39 mouse cellular contexts compared by ENCODE assay signal in genomic region chr9:40652757-40653156, GRCm38 (mm10). TPM values are rescaled to one million over a fixed set of nuclear protein-coding genes. Genes with fewer than 3 reads are reported as not detected.
DNase-seq lines count a peak whose midpoint lies in the region; ATAC-seq and TF ChIP-seq lines count a peak whose summit lies in the region.
"Had no signal": no experiment of that assay in that cellular context is flagged by ENCODE, and none has a peak within 500 bp of the region (broad histone marks: within the 10 kb centered on the region; RNA-seq: fewer than 3 reads in every experiment).

No protein-coding gene starts in this region.

- no peak overlapping the region for H3K27ac ChIP-seq in intestine, embryonic 14.5 days (ENCODE audit: low read depth)
- no peak overlapping the region for H3K27ac ChIP-seq in intestine, postnatal 0 days (ENCODE audit: low read depth, low read length)
- H3K27ac ChIP-seq in liver, embryonic 12.5 days = no peak overlapping the region
- 0 out of 2 replicates have a peak overlapping the region, but pooled peaks have one; percentile 54 for H3K27ac ChIP-seq in embryonic facial prominence, embryonic 10.5 days (replicated peaks)
- H3K27ac ChIP-seq: embryonic facial prominence, embryonic 13.5 days; forebrain, embryonic 10.5 days; forebrain, embryonic 15.5 days; gastrocnemius, adult 2 months; heart, embryonic 15.5 days; hindbrain, embryonic 15.5 days; limb, embryonic 12.5 days; liver, embryonic 13.5 days; stomach, postnatal 0 days had no signal

- H3K9ac ChIP-seq in intestine, embryonic 14.5 days (ENCODE audit: low read length) = no peak overlapping the region
- H3K9ac ChIP-seq in intestine, postnatal 0 days (ENCODE audit: low read depth, low read length) = no peak overlapping the region
- no peak overlapping the region for H3K9ac ChIP-seq in liver, embryonic 12.5 days
- H3K9ac ChIP-seq: embryonic facial prominence, embryonic 13.5 days; forebrain, embryonic 15.5 days; heart, embryonic 15.5 days; hindbrain, embryonic 15.5 days; limb, embryonic 12.5 days; liver, embryonic 13.5 days had no signal

- no peak for TF ChIP-seq CTCF in intestine, postnatal 0 days (IDR thresholded peaks at IDR 0.05; ENCODE audit: low read depth)

- ATAC-seq in intestine, embryonic 14.5 days (replicated peaks; ENCODE audit: low FRiP score, low TSS enrichment, low read depth) = 0 out of 2 replicates have a peak, but pooled peaks have one; percentile 55
- ATAC-seq in intestine, postnatal 0 days = no peak
- ATAC-seq in liver, embryonic 12.5 days = no peak
- peak; percentile 66 for ATAC-seq in megakaryocyte progenitor cell, adult 5-6 weeks (replicated peaks; ENCODE audit: poor library complexity)
- ATAC-seq: forebrain, embryonic 15.5 days; inflammation-experienced regulatory T-cells, adult 6 months; midbrain, embryonic 16.5 days had no signal

- H3K9me3 ChIP-seq in intestine, embryonic 14.5 days (ENCODE audit: control insufficient read depth, low read length) = no peaks in the 10 kb centered on the region
- H3K9me3 ChIP-seq in intestine, postnatal 0 days (ENCODE audit: control insufficient read depth) = no peaks in the 10 kb centered on the region
- no peaks in the 10 kb centered on the region for H3K9me3 ChIP-seq in liver, embryonic 12.5 days (replicated peaks)
- H3K9me3 ChIP-seq in embryonic facial prominence, embryonic 10.5 days = no peaks in the 10 kb centered on the region
- H3K9me3 ChIP-seq: embryonic facial prominence, embryonic 13.5 days; forebrain, embryonic 10.5 days; forebrain, embryonic 15.5 days; heart, embryonic 15.5 days; hindbrain, embryonic 15.5 days; limb, embryonic 12.5 days; liver, embryonic 13.5 days had no signal

- 0 out of 2 replicates have a peak, but pooled peaks cover 3% of the 10 kb centered on the region for H3K4me1 ChIP-seq in intestine, embryonic 14.5 days (replicated peaks; ENCODE audit: control insufficient read depth, insufficient read depth, low read length)
- H3K4me1 ChIP-seq in intestine, postnatal 0 days (replicated peaks; ENCODE audit: control insufficient read depth, insufficient read depth, low read length) = no peaks in the 10 kb centered on the region
- H3K4me1 ChIP-seq in liver, embryonic 12.5 days = peaks cover 4% of the 10 kb centered on the region; the same call in 1 of the 2 replicates
- peaks cover 4% of the 10 kb centered on the region for H3K4me1 ChIP-seq in embryonic facial prominence, embryonic 10.5 days
- H3K4me1 ChIP-seq: forebrain, embryonic 15.5 days; heart, embryonic 15.5 days; hindbrain, embryonic 15.5 days; liver, embryonic 13.5 days had no signal

- no peak overlapping the region for H3K4me2 ChIP-seq in intestine, embryonic 14.5 days (ENCODE audit: low read length)
- no peak overlapping the region for H3K4me2 ChIP-seq in intestine, postnatal 0 days (replicated peaks; ENCODE audit: low read depth)
- H3K4me2 ChIP-seq in liver, embryonic 12.5 days = no peak overlapping the region
- H3K4me2 ChIP-seq: embryonic facial prominence, embryonic 13.5 days; forebrain, embryonic 15.5 days; heart, embryonic 15.5 days; hindbrain, embryonic 15.5 days; limb, embryonic 12.5 days; liver, embryonic 13.5 days; midbrain, embryonic 11.5 days had no signal

- 38% methylated on average over 9 of the region's 9 CpGs for WGBS in intestine, embryonic 14.5 days
- WGBS in intestine, postnatal 0 days = 46% methylated on average over 9 of the region's 9 CpGs
- 23% methylated on average over 9 of the region's 9 CpGs for WGBS in liver, embryonic 12.5 days (ENCODE audit: insufficient replicate concordance)
- 52% methylated on average over 9 of the region's 9 CpGs for WGBS in embryonic facial prominence, embryonic 10.5 days

- H3K4me3 ChIP-seq in intestine, embryonic 14.5 days (ENCODE audit: low read depth, low read length) = no peak overlapping the region
- no peak overlapping the region for H3K4me3 ChIP-seq in intestine, postnatal 0 days (ENCODE audit: low read depth, low read length)
- H3K4me3 ChIP-seq in liver, embryonic 12.5 days = no peak overlapping the region
- H3K4me3 ChIP-seq in embryonic facial prominence, embryonic 10.5 days = no peak overlapping the region
- H3K4me3 ChIP-seq: embryonic facial prominence, embryonic 13.5 days; forebrain, embryonic 10.5 days; forebrain, embryonic 15.5 days; gastrocnemius, adult 2 months; heart, embryonic 15.5 days; hindbrain, embryonic 15.5 days; limb, embryonic 12.5 days; liver, embryonic 13.5 days had no signal

- no peaks in the 10 kb centered on the region for H3K27me3 ChIP-seq in intestine, embryonic 14.5 days (replicated peaks; ENCODE audit: control insufficient read depth, insufficient read depth, low read length)
- no peaks in the 10 kb centered on the region for H3K27me3 ChIP-seq in intestine, postnatal 0 days (replicated peaks; ENCODE audit: control insufficient read depth, insufficient read depth, low read length)
- H3K27me3 ChIP-seq in liver, embryonic 12.5 days (replicated peaks) = no peaks in the 10 kb centered on the region
- H3K27me3 ChIP-seq in embryonic facial prominence, embryonic 10.5 days (replicated peaks; ENCODE audit: low read depth, poor library complexity, severe bottlenecking) = no peaks in the 10 kb centered on the region
- H3K27me3 ChIP-seq: embryonic facial prominence, embryonic 13.5 days; forebrain, embryonic 15.5 days; heart, embryonic 15.5 days; hindbrain, embryonic 15.5 days; limb, embryonic 12.5 days; liver, embryonic 13.5 days had no signal

- H3K36me3 ChIP-seq in intestine, embryonic 14.5 days (ENCODE audit: control insufficient read depth, insufficient read depth, low read length) = no peaks in the 10 kb centered on the region
- H3K36me3 ChIP-seq in intestine, postnatal 0 days (ENCODE audit: control insufficient read depth, insufficient read depth) = no peaks in the 10 kb centered on the region
- no peaks in the 10 kb centered on the region for H3K36me3 ChIP-seq in liver, embryonic 12.5 days
- H3K36me3 ChIP-seq in embryonic facial prominence, embryonic 10.5 days (replicated peaks) = no peaks in the 10 kb centered on the region
- H3K36me3 ChIP-seq: embryonic facial prominence, embryonic 13.5 days; forebrain, embryonic 10.5 days; forebrain, embryonic 15.5 days; heart, embryonic 15.5 days; hindbrain, embryonic 15.5 days; limb, embryonic 12.5 days; liver, embryonic 13.5 days had no signal

- no peak for DNase-seq in intestine, embryonic 14.5 days (ENCODE audit: low spot score)
- DNase-seq in liver = peak; percentile 28
- DNase-seq in embryonic facial prominence, embryonic 10.5 days (ENCODE audit: low spot score) = peak; percentile 23
- no peak for DNase-seq in frontal cortex, adult 2 months (ENCODE audit: extremely low spot score in 1 of 2, low spot score in 1 of 2)
- DNase-seq: adrenal gland, adult 8-10 months; cerebellum, adult 2 months; cerebellum, postnatal 36 days; embryo, embryonic 11 days; gastrocnemius, adult 2 months; gastrocnemius, postnatal 36 days; heart, postnatal 36 days; kidney, postnatal 14 days; layer of hippocampus, adult 9-11 months; liver, embryonic 13.5 days; lung, adult 2 months; lung, postnatal 10 days; right cerebral cortex, adult 18-20 months; spleen, adult 18-20 months; thymus, adult 2 months; thymus, postnatal 36 days had no signal

RNA-seq across cellular contexts. Expression of gene Gm21915, which starts 17.7 kb away (rescaled TPM):
- not detected in 2 replicates for polyA plus RNA-seq in intestine, embryonic 14.5 days (2014; fragmentation: Nextera tagmentation; extraction: Ambion mirVana)
- not detected in 2 replicates for polyA plus RNA-seq in intestine, postnatal 0 days (2015; fragmentation: Nextera tagmentation; extraction: Ambion mirVana)
- not detected in 2 replicates for polyA plus RNA-seq in liver, embryonic 12.5 days (2016; fragmentation: Nextera tagmentation; extraction: Ambion mirVana)
- polyA plus RNA-seq in embryonic facial prominence, embryonic 10.5 days (2016; fragmentation: Nextera tagmentation; extraction: Ambion mirVana) = not detected in 2 replicates
- total RNA-seq in megakaryocyte progenitor cell, adult 5-6 weeks (2015) = not detected in 2 replicates
- not detected in 2 replicates for total RNA-seq in megakaryocyte progenitor cell, adult 5-6 weeks (2017)
- not detected in 2 replicates for polyA plus RNA-seq in frontal cortex, adult 2 months (2012; rRNA removed)
- total RNA-seq: adrenal gland, adult 8-10 months; adrenal gland, postnatal 4 days; gastrocnemius, adult 2 months; gastrocnemius, postnatal 36 days; heart, adult 8-10 months; heart, postnatal 36 days; left cerebral cortex, postnatal 10 days; megakaryocyte, adult 5-6 weeks; neutrophil, adult 5-6 weeks had no signal
- polyA plus RNA-seq: cerebellum, adult 2 months; embryonic facial prominence, embryonic 13.5 days; forebrain, embryonic 10.5 days; forebrain, embryonic 15.5 days; heart, embryonic 15.5 days; hindbrain, embryonic 15.5 days; inflammation-experienced regulatory T-cells, adult 6 months; limb, embryonic 12.5 days; liver, embryonic 13.5 days; lung, adult 2 months; midbrain, embryonic 11.5 days; midbrain, embryonic 16.5 days; neural tube, embryonic 11.5 days; stomach, postnatal 0 days; thymus, adult 2 months had no signal

RNA-seq across cellular contexts. Expression of gene Clmp, which starts 33.0 kb away (rescaled TPM):
- 43.5 and 43.9 TPM in 2 replicates for polyA plus RNA-seq in intestine, embryonic 14.5 days (2014; fragmentation: Nextera tagmentation; extraction: Ambion mirVana)
- polyA plus RNA-seq in intestine, postnatal 0 days (2015; fragmentation: Nextera tagmentation; extraction: Ambion mirVana) = 23.0 and 25.2 TPM in 2 replicates
- 3.3 and 4.1 TPM in 2 replicates for polyA plus RNA-seq in liver, embryonic 12.5 days (2016; fragmentation: Nextera tagmentation; extraction: Ambion mirVana)
- polyA plus RNA-seq in embryonic facial prominence, embryonic 10.5 days (2016; fragmentation: Nextera tagmentation; extraction: Ambion mirVana) = 35.5 and 45.6 TPM in 2 replicates
- total RNA-seq in megakaryocyte progenitor cell, adult 5-6 weeks (2015) = 0.10 and 0.22 TPM in 2 replicates
- total RNA-seq in megakaryocyte progenitor cell, adult 5-6 weeks (2017) = 0.25 and 0.54 TPM in 2 replicates
- polyA plus RNA-seq in frontal cortex, adult 2 months (2012; rRNA removed) = 16.6 and 19.6 TPM in 2 replicates
- polyA plus RNA-seq: inflammation-experienced regulatory T-cells, adult 6 months had no signal

Comparison
In these comparisons a context has a peak if more than half of its experiments do, and no peak if none do; other contexts are left out.
1. ATAC-seq: peak in intestine, embryonic 14.5 days (single experiment) and megakaryocyte progenitor cell, adult 5-6 weeks (single experiment); none in intestine, postnatal 0 days (single experiment) and liver, embryonic 12.5 days (single experiment).
2. DNase-seq: peak in liver (single experiment) and embryonic facial prominence, embryonic 10.5 days (single experiment); none in intestine, embryonic 14.5 days (single experiment) and frontal cortex, adult 2 months (0 of 2).